ENCODE assay signal across 8 mouse cellular contexts in the genomic region with DNA sequence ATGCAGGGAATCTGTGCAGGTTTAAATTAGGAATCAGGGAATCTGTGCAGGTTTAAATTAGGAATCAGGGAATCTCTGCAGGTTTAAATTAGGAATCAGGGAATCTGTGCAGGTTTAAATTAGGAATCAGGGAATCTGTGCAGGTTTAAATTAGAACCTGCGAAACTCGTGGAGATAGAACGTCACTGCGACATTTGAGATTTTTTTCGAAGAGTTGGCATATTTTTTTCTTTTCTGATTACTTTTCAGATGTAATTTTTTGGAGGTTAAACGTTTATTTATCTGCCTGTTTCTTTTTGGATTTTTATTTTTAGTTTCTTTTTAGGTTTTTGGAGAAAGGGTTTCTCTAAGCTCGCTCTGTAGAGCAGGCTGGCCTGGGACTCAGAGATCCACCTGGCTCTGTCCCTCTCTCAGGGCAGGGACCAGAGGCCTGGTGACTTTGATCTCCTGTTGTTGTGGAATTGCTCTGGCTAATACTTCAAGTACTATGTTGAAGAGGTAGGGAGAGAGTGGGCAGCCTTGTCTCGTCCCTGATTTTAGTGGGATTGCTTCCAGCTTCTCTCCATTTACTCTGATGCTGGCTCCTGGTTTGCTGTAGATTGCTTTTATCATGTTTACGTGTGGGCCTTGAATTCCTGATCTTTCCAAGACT. TPM values are rescaled to one million over a fixed set of nuclear protein-coding genes. Genes with fewer than 3 reads are reported as not detected.
DNase-seq lines count a peak whose midpoint lies in the region; ATAC-seq and TF ChIP-seq lines count a peak whose summit lies in the region.
"Not testable (repeated sequence)": the region's sequence is repeated elsewhere in the genome, so short reads cannot be mapped to it uniquely, and the experiment has no call there.

No protein-coding gene starts in this region.

- not testable (repeated sequence) for H3K4me1 ChIP-seq in cerebellum, adult 2 months (ENCODE audit: control insufficient read depth, insufficient read depth, low read length); forebrain, embryonic 16.5 days (replicated peaks; ENCODE audit: control insufficient read depth, insufficient read depth, low read length); hindbrain, embryonic 13.5 days (replicated peaks); neural tube, embryonic 15.5 days

- not testable (repeated sequence) for H3K36me3 ChIP-seq in forebrain, embryonic 16.5 days (ENCODE audit: control insufficient read depth, insufficient read depth); hindbrain, embryonic 13.5 days; neural tube, embryonic 15.5 days

- not testable (repeated sequence) for H3K27ac ChIP-seq in cerebellum, adult 2 months (ENCODE audit: insufficient read depth, low read length); forebrain, embryonic 16.5 days (ENCODE audit: low read length); hindbrain, embryonic 13.5 days; neural tube, embryonic 15.5 days (replicated peaks)

- DNase-seq in cerebellum, adult 2 months: peak; percentile 34 to 51
- peak; percentile 70 for DNase-seq in layer of hippocampus, adult 11-12 months (ENCODE audit: low spot score)
- peak; percentile 25 to 65 for DNase-seq in lung, adult 18-20 months
- DNase-seq in testis, postnatal 14 days (ENCODE audit: low spot score): peak; percentile 61

- not testable (repeated sequence) for H3K4me3 ChIP-seq in cerebellum, adult 2 months (replicated peaks; ENCODE audit: insufficient read depth, low read depth, low read length); forebrain, embryonic 16.5 days (replicated peaks; ENCODE audit: low read length); hindbrain, embryonic 13.5 days; neural tube, embryonic 15.5 days (replicated peaks)

- not testable (repeated sequence) for H3K9ac ChIP-seq in forebrain, embryonic 16.5 days (replicated peaks; ENCODE audit: low read depth, low read length); hindbrain, embryonic 13.5 days; neural tube, embryonic 15.5 days (replicated peaks)

- not testable (repeated sequence) for TF ChIP-seq CTCF in cerebellum, adult 2 months (IDR thresholded peaks at IDR 0.05; ENCODE audit: borderline replicate concordance, insufficient read depth, low read depth, low read length)

- not testable (repeated sequence) for H3K9me3 ChIP-seq in forebrain, embryonic 16.5 days (ENCODE audit: control insufficient read depth, low read length); hindbrain, embryonic 13.5 days; neural tube, embryonic 15.5 days (replicated peaks)

- ATAC-seq in CD4-positive, CD25-positive, alpha-beta regulatory T cell, adult 4 months: peak; percentile 9
- peak; percentile 82 for ATAC-seq in forebrain, embryonic 16.5 days
- peak; percentile 90 for ATAC-seq in hindbrain, embryonic 13.5 days (ENCODE audit: low FRiP score)
- ATAC-seq in neural tube, embryonic 15.5 days (ENCODE audit: low FRiP score): peak; percentile 66; the same call in 1 of the 2 replicates

- H3K4me2 ChIP-seq in forebrain, embryonic 16.5 days (ENCODE audit: low read length); hindbrain, embryonic 13.5 days; neural tube, embryonic 15.5 days: not testable (repeated sequence)

- TF ChIP-seq POLR2A in cerebellum, adult 2 months (IDR thresholded peaks at IDR 0.05; ENCODE audit: borderline replicate concordance, insufficient read depth, low read length): not testable (repeated sequence)

- 65% methylated on average over 9 of the region's 9 CpGs for WGBS in cerebellum, adult 2 months
- 66% methylated on average over 8 of the region's 9 CpGs for WGBS in forebrain, embryonic 16.5 days
- WGBS in hindbrain, embryonic 13.5 days: 73% methylated on average over 9 of the region's 9 CpGs
- 71% methylated on average over 9 of the region's 9 CpGs for WGBS in neural tube, embryonic 15.5 days

- H3K27me3 ChIP-seq in cerebellum, adult 2 months (ENCODE audit: control insufficient read depth, insufficient read depth, low read length); forebrain, embryonic 16.5 days (replicated peaks; ENCODE audit: control insufficient read depth, insufficient read depth, low read length); hindbrain, embryonic 13.5 days; neural tube, embryonic 15.5 days (replicated peaks): not testable (repeated sequence)

RNA-seq across cellular contexts. Expression of a gene that starts 31.2 kb away (rescaled TPM):
- polyA plus RNA-seq in CD4-positive, CD25-positive, alpha-beta regulatory T cell, adult 4 months (2017; shearing (Covaris generic)): not detected
- not detected in 2 replicates for polyA plus RNA-seq in cerebellum, adult 2 months (2012; rRNA removed)
- polyA plus RNA-seq in forebrain, embryonic 16.5 days (2015; fragmentation: Nextera tagmentation; extraction: Ambion mirVana): not detected in 2 replicates
- not detected in 2 replicates for polyA plus RNA-seq in hindbrain, embryonic 13.5 days (2015; fragmentation: Nextera tagmentation; extraction: Ambion mirVana)
- not detected in 2 replicates for polyA plus RNA-seq in neural tube, embryonic 15.5 days (2015; fragmentation: Nextera tagmentation; extraction: Ambion mirVana)

Comparison
In these comparisons a context has a peak if more than half of its experiments do, and no peak if none do; other contexts are left out.
1. ATAC-seq: peak in every context shown above with its lines; median percentile 90 in hindbrain, embryonic 13.5 days; 82 in forebrain, embryonic 16.5 days; 66 in neural tube, embryonic 15.5 days; 9 in CD4-positive, CD25-positive, alpha-beta regulatory T cell, adult 4 months.